Mouse (Mus musculus) embryonic fibroblast, embryonic 13.5 days (primary cell): ENCODE data around the gene Ccng2. TPM values are rescaled to one million over a fixed set of nuclear protein-coding genes. Genes with fewer than 3 reads are reported as not detected.

Source experiments
- H3K27ac ChIP-seq: 2 replicates; pipeline ENCODE4 v1.5.1; 2012; ENCODE audit warnings: low read length, control low read depth, inconsistent platforms; ENCODE audit not compliant: insufficient read depth
- H3K4me1 ChIP-seq: 2 replicates; pipeline ENCODE4 v1.6.1; 2011; ENCODE audit warnings: low read length; ENCODE audit not compliant: control insufficient read depth, insufficient read depth
- H3K4me3 ChIP-seq: 2 replicates; pipeline ENCODE4 v1.5.1; 2011; ENCODE audit warnings: mild to moderate bottlenecking, control low read depth, low read length; ENCODE audit not compliant: insufficient read depth
- CTCF ChIP-seq: IDR thresholded peaks from 2 replicates; pipeline ENCODE4 v1.5.1; 2011; ENCODE audit warnings: mild to moderate bottlenecking, control low read depth, low read length, moderate library complexity, borderline replicate concordance; ENCODE audit not compliant: insufficient read depth
- POLR2A ChIP-seq: IDR thresholded peaks from 2 replicates; pipeline ENCODE4 v1.6.1; 2011; ENCODE audit warnings: low read depth, mild to moderate bottlenecking, control low read depth, low read length, moderate library complexity
- polyA plus RNA-seq: library from polyadenylated mRNA; stranded (reverse); fragments of >200 nt; gene quantifications from 2 replicates; pipeline ENCODE4 v1.2.4, GENCODE M21; 2011; ENCODE audit warnings: low read depth; ENCODE audit not compliant: missing spikeins, insufficient read length

Ccng2 gene
- polyA plus RNA-seq, 1 experiment, result 35.3 TPM

GRCm38 (mm10) chr5:93283109-93283508, 16.1 kb downstream of the Ccng2 start:
- no peak for TF ChIP-seq POLR2A
- TF ChIP-seq CTCF, result no peak

DNA sequence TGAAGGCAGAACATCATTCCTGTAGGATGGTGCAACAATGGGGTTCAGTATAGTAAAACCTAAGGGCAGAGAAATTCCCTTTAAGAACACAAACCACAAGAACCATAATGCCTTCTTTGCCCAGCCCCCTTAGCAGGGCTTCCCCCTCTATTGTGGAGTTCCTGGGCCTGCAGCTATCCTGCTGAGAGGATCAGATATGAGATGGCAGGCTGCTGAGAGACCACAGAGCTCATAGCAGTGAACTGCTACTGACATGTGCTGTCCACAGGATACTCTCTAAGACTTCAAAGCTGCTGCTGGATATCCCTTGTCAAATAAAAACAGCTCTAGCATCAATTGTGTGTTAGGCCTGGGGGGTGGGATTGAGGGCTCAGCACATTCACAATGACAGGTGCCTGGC, 21.5 kb downstream of the Ccng2 start:
- Histone ChIP-seq H3K4me1 (no peaks in the 10 kb centered on the region), H3K27ac (no peak overlapping the region), H3K4me3 (no peak overlapping the region)
- TF ChIP-seq POLR2A (no peak), CTCF (no peak)

More at GRCm38 (mm10) chr5:93283109-93283508, 16.1 kb downstream of the Ccng2 start:
- Histone ChIP-seq H3K27ac (no peak overlapping the region), H3K4me3 (no peak overlapping the region), H3K4me1 (no peaks in the 10 kb centered on the region)

DNA sequence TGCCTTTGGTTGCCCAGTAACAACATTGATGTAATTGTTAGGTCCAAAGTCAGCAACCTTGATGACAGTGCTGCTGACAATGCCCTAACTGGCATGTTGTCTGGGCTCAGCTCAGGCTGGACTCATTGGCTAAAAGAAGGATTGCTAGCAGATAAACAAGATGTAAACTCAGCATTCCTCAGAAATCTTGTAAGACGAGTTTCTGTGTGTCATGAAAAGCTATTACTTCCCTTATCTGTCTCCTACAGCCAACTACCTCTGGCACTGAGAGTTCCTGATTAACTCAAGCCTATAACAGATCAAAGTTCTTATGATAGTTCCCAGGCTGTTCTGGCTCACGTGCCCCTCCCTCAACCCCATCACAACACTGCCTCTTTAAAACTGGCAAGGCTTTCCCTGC, 23.2 kb downstream of the Ccng2 start:
- Histone ChIP-seq H3K27ac (no peak overlapping the region), H3K4me3 (no peak overlapping the region)
- TF ChIP-seq CTCF (no peak), POLR2A (no peak)

DNA sequence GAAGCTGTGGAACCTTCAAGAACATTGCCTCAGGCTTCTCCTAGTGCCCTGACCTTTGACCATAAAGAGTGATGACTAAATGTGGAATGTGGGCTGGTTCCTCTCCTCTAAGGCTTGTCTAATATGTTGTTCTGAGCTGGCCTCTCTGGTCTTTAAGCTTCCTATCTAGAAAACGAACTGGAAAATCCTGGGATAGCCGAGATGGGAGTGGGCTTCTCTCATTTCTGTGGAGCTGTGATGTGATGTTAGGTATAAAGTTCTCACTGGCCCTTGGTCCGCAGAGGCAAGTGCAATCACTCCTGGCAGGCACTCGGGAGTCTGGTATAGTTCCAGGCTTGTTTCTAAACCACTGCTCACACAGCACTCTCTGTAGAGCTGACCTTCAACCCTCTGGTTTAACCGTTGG, 29.3 kb downstream of the Ccng2 start:
- H3K4me3 ChIP-seq, result no peak overlapping the region
- no peaks in the 10 kb centered on the region for H3K4me1 ChIP-seq
- H3K27ac ChIP-seq, result no peak overlapping the region
- TF ChIP-seq POLR2A (no peak), CTCF (no peak)

More for the DNA sequence above, 23.2 kb downstream of the Ccng2 start:
- H3K4me1 ChIP-seq, result no peaks in the 10 kb centered on the region

DNA sequence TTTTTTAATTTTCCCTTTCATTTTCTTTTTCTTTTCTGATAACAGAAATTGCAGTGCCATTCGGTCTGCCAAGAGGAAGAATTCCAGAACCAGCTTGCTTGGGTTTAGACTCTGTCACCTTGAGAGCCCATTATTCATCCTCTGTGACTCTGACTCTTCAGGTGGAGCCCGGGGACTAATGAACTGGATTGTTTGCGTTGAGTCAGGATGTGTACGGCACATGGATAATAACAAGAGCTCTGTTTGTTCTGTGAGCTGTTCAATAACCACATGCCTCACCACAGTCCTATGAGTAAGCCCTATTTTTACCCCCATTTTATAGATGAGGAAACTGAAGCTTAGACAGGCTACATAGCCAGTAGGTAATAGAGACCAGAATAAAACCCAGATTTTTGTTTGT, 29.7 kb downstream of the Ccng2 start:
- TF ChIP-seq CTCF, result no peak
- no peak for TF ChIP-seq POLR2A
- H3K4me3 ChIP-seq, result no peak overlapping the region
- H3K27ac ChIP-seq, result no peak overlapping the region
- no peaks in the 10 kb centered on the region for H3K4me1 ChIP-seq

DNA sequence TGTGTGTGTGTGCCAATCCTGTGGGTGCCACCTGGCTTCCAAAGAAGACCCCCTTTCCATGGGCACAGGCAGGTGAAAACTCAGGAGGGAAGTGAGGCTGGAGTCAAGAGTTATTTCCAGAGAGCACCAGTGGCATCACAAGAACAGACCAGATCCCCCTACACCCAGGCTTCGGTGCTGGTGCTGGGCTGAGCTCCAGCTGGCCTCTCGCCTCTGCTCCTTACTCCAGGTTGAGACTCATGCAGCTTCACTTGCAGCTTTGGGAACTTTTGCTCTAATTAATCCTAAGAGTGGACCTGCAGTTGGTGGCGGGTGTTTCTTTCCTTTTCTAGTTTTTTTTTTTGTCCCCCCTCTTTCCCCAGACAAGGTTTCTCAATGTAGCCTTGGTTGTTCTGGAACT, 30.3 kb downstream of the Ccng2 start:
- Histone ChIP-seq H3K4me1 (no peaks in the 10 kb centered on the region), H3K27ac (no peak overlapping the region), H3K4me3 (no peak overlapping the region)
- TF ChIP-seq POLR2A, result no peak

- TF ChIP-seq CTCF (no peak), POLR2A (no peak)
- Histone ChIP-seq H3K4me3 (no peak overlapping the region), H3K27ac (no peak overlapping the region), H3K4me1 (no peaks in the 10 kb centered on the region)
Observed at GRCm38 (mm10) chr5:93305126-93305830, 38.2 kb downstream of the Ccng2 start.

GRCm38 (mm10) chr5:93308909-93309308, 41.9 kb downstream of the Ccng2 start:
- no peaks in the 10 kb centered on the region for H3K4me1 ChIP-seq
- no peak overlapping the region for H3K27ac ChIP-seq
- no peak for TF ChIP-seq CTCF
- no peak for TF ChIP-seq POLR2A
- no peak overlapping the region for H3K4me3 ChIP-seq

- TF ChIP-seq POLR2A (no peak), CTCF (no peak)
- no peak overlapping the region for H3K4me3 ChIP-seq
- H3K4me1 ChIP-seq, result no peaks in the 10 kb centered on the region
- no peak overlapping the region for H3K27ac ChIP-seq
Observed at GRCm38 (mm10) chr5:93323320-93324001, 56.4 kb downstream of the Ccng2 start.

Other genes with a start within 250 kb of the Ccng2 start
- not detected in 2 replicates for gene Sowahb, start 222.2 kb upstream of the Ccng2 start, polyA plus RNA-seq
- gene Sept11, start 173.8 kb upstream of the Ccng2 start, polyA plus RNA-seq, result 406 and 428 TPM in 2 replicates
- gene Ccni, start 60.8 kb upstream of the Ccng2 start, polyA plus RNA-seq, result 133 and 211 TPM in 2 replicates
- not detected in 2 replicates for gene 2010109A12Rik, start 60.7 kb upstream of the Ccng2 start, polyA plus RNA-seq